Mouse (Mus musculus): Measurements from ENCODE around the gene Ntm. TPM values are rescaled to one million over a fixed set of nuclear protein-coding genes. Genes with fewer than 3 reads are reported as not detected.

Gene Ntm
- polyA plus RNA-seq, 1 experiment: not detected

DNA sequence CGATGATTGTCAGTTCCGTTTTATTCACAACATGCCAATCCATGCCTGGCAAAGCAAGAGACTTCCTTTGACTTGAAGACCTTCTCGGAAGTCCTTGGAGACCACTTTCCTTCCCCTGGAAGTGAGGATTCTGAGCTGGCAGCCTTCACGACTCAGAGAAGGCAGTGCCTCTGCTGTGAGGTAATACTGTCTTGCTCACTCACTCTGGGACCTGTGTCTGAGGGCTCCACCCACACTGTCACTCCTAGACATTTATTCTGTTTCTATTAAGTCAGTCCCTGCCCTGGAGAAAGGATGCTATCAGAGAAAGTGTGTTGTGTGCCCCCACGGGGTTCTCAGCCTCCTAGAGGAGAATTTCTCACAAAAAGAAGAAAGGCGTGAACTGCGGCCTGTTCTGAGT is 183.2 kb downstream of the Ntm start:
- no peaks in the 10 kb centered on the region for H3K79me2 ChIP-seq (ENCODE audit: control insufficient read depth, insufficient read depth)
- H3K79me3 ChIP-seq (ENCODE audit: low read depth): no peaks in the 10 kb centered on the region
- no peak overlapping the region for H3K4me3 ChIP-seq (ENCODE audit: insufficient read depth, poor library complexity, severe bottlenecking)
- H3K27me3 ChIP-seq (ENCODE audit: control insufficient read depth, insufficient read depth, insufficient read length): no peaks in the 10 kb centered on the region
- no peak overlapping the region for H3ac ChIP-seq (ENCODE audit: control insufficient read depth, insufficient read length, low read depth)
- H3K36me3 ChIP-seq (ENCODE audit: control insufficient read depth, insufficient read depth): no peaks in the 10 kb centered on the region
- no peak for TF ChIP-seq FOSL1 (IDR thresholded peaks at IDR 0.05; ENCODE audit: insufficient read depth, low read length, poor library complexity, severe bottlenecking)
- TF ChIP-seq USF1 (IDR thresholded peaks at IDR 0.05; ENCODE audit: low read depth): no peak
- no peak for TF ChIP-seq CTCF (IDR thresholded peaks at IDR 0.05; ENCODE audit: control insufficient read depth, insufficient read depth, insufficient read length)
- no peak for TF ChIP-seq CEBPB (IDR thresholded peaks at IDR 0.05; ENCODE audit: low read depth)
- no peak for TF ChIP-seq MYOD1 (IDR thresholded peaks at IDR 0.05; ENCODE audit: control insufficient read depth, insufficient read length, low read depth)
- no peak for TF ChIP-seq MYOG (IDR thresholded peaks at IDR 0.05; ENCODE audit: control insufficient read depth, extremely low read depth, insufficient read length)
- no peak for TF ChIP-seq MAX (IDR thresholded peaks at IDR 0.05)

DNA sequence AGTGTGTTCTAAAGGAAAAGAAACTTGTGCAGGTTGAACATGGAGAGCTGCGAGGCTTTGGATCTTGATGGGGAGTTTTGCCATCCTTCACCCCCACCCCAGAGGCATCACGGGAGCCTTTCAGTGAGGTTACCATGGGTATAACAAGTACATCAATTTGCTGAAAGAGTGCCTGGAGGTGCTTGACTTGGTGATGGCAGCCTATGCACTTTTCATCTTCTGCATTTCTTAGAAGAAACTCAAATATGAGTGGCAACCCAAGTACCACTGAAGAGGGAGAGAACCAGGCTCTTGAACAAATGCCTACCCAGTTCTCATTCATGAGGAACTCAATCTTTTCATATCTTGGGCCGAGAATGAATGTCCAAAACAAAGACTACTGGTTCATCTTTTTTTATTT is 186.0 kb downstream of the Ntm start:
- H3ac ChIP-seq (ENCODE audit: control insufficient read depth, insufficient read length, low read depth): no peak overlapping the region
- no peaks in the 10 kb centered on the region for H3K79me2 ChIP-seq (ENCODE audit: control insufficient read depth, insufficient read depth)
- no peak overlapping the region for H3K4me3 ChIP-seq (ENCODE audit: insufficient read depth, poor library complexity, severe bottlenecking)
- no peaks in the 10 kb centered on the region for H3K27me3 ChIP-seq (ENCODE audit: control insufficient read depth, insufficient read depth, insufficient read length)
- no peaks in the 10 kb centered on the region for H3K79me3 ChIP-seq (ENCODE audit: low read depth)
- TF ChIP-seq CTCF (IDR thresholded peaks at IDR 0.05; ENCODE audit: control insufficient read depth, insufficient read depth, insufficient read length): no peak
- no peak for TF ChIP-seq FOSL1 (IDR thresholded peaks at IDR 0.05; ENCODE audit: insufficient read depth, low read length, poor library complexity, severe bottlenecking)
- TF ChIP-seq MYOG (IDR thresholded peaks at IDR 0.05; ENCODE audit: control insufficient read depth, extremely low read depth, insufficient read length): no peak
- TF ChIP-seq MAX (IDR thresholded peaks at IDR 0.05): no peak
- TF ChIP-seq USF1 (IDR thresholded peaks at IDR 0.05; ENCODE audit: low read depth): no peak
- TF ChIP-seq MYOD1 (IDR thresholded peaks at IDR 0.05; ENCODE audit: control insufficient read depth, insufficient read length, low read depth): no peak
- TF ChIP-seq CEBPB (IDR thresholded peaks at IDR 0.05; ENCODE audit: low read depth): no peak
- H3K36me3 ChIP-seq (ENCODE audit: control insufficient read depth, insufficient read depth): no peaks in the 10 kb centered on the region

DNA sequence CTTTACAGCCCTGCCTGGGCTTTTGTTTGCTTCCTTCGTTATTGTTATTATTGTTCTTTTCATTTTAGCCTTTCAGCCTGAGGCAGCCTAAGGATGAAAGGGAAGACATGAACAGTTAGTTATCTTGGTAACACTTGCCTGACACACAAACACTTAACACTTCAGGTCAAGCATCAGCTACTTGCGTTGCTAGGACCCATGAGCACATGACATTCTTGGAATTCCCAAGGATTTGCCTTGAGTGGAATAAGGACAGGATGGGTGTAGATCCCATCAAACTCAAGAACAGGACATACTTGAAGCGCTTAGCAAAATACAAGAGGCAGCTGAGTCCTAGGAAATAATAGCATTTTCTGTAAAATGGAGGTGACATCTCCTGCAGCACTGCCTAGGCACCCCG is 186.4 kb downstream of the Ntm start:
- no peaks in the 10 kb centered on the region for H3K27me3 ChIP-seq (ENCODE audit: control insufficient read depth, insufficient read depth, insufficient read length)
- H3K36me3 ChIP-seq (ENCODE audit: control insufficient read depth, insufficient read depth): no peaks in the 10 kb centered on the region
- H3K79me2 ChIP-seq (ENCODE audit: control insufficient read depth, insufficient read depth): no peaks in the 10 kb centered on the region
- no peak overlapping the region for H3ac ChIP-seq (ENCODE audit: control insufficient read depth, insufficient read length, low read depth)
- H3K79me3 ChIP-seq (ENCODE audit: low read depth): no peaks in the 10 kb centered on the region
- TF ChIP-seq MYOG (IDR thresholded peaks at IDR 0.05; ENCODE audit: control insufficient read depth, extremely low read depth, insufficient read length): no peak
- H3K4me3 ChIP-seq (ENCODE audit: insufficient read depth, poor library complexity, severe bottlenecking): no peak overlapping the region

DNA sequence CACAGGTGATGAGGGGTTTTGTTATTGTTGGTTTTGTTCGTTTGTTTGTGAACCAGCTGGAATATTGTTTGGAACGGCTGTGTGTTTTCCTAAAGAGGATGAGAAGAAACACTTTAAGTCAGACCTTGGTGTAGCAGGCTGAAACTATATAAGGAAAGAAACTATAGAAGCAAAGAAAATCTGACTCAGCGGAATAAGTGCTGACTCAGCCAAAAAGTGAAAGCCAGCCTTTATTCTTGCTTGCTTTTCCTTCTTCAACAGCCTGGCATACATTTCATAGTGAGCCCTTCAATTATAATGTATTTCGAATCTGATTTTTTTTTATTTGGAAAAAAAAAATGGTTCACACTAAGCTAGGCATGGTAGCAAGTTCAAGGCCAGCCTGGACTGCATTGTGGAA is 186.9 kb downstream of the Ntm start:
- Histone ChIP-seq H3K79me3 (ENCODE audit: low read depth) (no peaks in the 10 kb centered on the region), H3ac (ENCODE audit: control insufficient read depth, insufficient read length, low read depth) (no peak overlapping the region), H3K4me3 (ENCODE audit: insufficient read depth, poor library complexity, severe bottlenecking) (no peak overlapping the region), H3K27me3 (ENCODE audit: control insufficient read depth, insufficient read depth, insufficient read length) (no peaks in the 10 kb centered on the region), H3K36me3 (ENCODE audit: control insufficient read depth, insufficient read depth) (no peaks in the 10 kb centered on the region), H3K79me2 (ENCODE audit: control insufficient read depth, insufficient read depth) (no peaks in the 10 kb centered on the region)
- TF ChIP-seq USF1 (IDR thresholded peaks at IDR 0.05; ENCODE audit: low read depth) (no peak), MYOD1 (IDR thresholded peaks at IDR 0.05; ENCODE audit: control insufficient read depth, insufficient read length, low read depth) (no peak), FOSL1 (IDR thresholded peaks at IDR 0.05; ENCODE audit: insufficient read depth, low read length, poor library complexity, severe bottlenecking) (no peak), MYOG (IDR thresholded peaks at IDR 0.05; ENCODE audit: control insufficient read depth, extremely low read depth, insufficient read length) (no peak), CTCF (IDR thresholded peaks at IDR 0.05; ENCODE audit: control insufficient read depth, insufficient read depth, insufficient read length) (no peak), MAX (IDR thresholded peaks at IDR 0.05) (no peak), CEBPB (IDR thresholded peaks at IDR 0.05; ENCODE audit: low read depth) (no peak)

DNA sequence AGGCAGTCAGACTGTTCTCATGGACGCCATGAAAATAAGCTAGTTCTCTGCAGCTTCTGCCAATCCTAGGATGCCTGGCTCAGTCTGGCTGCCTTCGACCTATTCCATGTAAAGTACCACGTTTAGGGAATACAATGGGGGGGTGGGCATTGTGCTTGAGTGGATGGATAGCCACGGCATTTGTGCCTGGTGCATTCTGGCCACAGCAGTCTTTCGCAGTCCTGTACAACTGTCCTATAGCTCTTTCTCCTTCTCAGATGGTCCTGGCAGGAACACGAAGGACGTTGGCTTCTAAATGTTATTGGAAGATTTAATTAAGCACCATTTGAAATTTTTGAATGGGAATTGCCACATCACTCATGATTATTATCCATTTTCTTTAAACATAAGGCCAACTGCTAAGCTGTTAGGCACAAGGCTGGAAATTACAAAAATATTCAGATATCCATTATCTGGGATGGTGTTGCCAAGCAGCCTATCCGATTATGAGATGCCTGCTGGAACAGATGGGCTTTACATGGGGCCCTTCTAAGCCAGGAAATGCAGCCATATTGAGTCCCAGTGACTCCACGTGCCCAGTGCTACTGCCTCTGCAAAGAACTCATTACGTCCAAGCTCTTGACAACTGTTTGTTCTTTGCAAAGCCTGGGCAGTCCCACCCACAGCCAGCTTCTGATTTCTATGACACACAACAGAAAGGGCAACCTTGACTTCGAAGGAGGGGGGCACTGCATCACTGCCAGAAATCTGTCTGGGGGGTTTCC is 190.1 kb downstream of the Ntm start:
- Histone ChIP-seq H3K27me3 (ENCODE audit: control insufficient read depth, insufficient read depth, insufficient read length) (no peaks in the 10 kb centered on the region), H3K36me3 (ENCODE audit: control insufficient read depth, insufficient read depth) (no peaks in the 10 kb centered on the region)

DNA sequence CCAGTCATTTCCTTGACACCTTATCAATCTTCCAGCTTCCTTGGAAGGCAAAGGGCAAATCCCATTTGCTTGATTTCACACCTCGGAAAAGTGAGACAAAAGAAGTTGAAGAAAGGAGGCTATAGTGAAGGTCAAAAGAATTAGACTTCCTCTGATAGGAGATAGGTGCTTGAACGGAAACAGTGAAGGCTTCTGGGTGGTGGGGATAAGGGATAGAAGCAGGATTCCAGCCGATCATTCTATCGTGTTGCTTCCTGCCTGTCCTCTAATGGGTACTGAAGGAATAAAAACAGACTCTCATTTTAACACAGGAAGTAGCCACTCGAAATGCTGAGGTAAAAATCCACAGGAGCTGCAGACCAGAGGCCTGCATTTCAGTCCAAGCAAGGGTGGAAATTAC is 191.1 kb downstream of the Ntm start:
- no peak overlapping the region for H3K4me3 ChIP-seq (ENCODE audit: insufficient read depth, poor library complexity, severe bottlenecking)
- no peaks in the 10 kb centered on the region for H3K79me2 ChIP-seq (ENCODE audit: control insufficient read depth, insufficient read depth)
- H3K36me3 ChIP-seq (ENCODE audit: control insufficient read depth, insufficient read depth): no peaks in the 10 kb centered on the region
- no peaks in the 10 kb centered on the region for H3K27me3 ChIP-seq (ENCODE audit: control insufficient read depth, insufficient read depth, insufficient read length)
- TF ChIP-seq CEBPB (IDR thresholded peaks at IDR 0.05; ENCODE audit: low read depth) (no peak), FOSL1 (IDR thresholded peaks at IDR 0.05; ENCODE audit: insufficient read depth, low read length, poor library complexity, severe bottlenecking) (no peak), MAX (IDR thresholded peaks at IDR 0.05) (no peak), USF1 (IDR thresholded peaks at IDR 0.05; ENCODE audit: low read depth) (no peak), MYOG (IDR thresholded peaks at IDR 0.05; ENCODE audit: control insufficient read depth, extremely low read depth, insufficient read length) (no peak), MYOD1 (IDR thresholded peaks at IDR 0.05; ENCODE audit: control insufficient read depth, insufficient read length, low read depth) (no peak), CTCF (IDR thresholded peaks at IDR 0.05; ENCODE audit: control insufficient read depth, insufficient read depth, insufficient read length) (no peak)
- no peaks in the 10 kb centered on the region for H3K79me3 ChIP-seq (ENCODE audit: low read depth)
- H3ac ChIP-seq (ENCODE audit: control insufficient read depth, insufficient read length, low read depth): no peak overlapping the region

More for the DNA sequence above, 190.1 kb downstream of the Ntm start:
- no peak overlapping the region for H3ac ChIP-seq (ENCODE audit: control insufficient read depth, insufficient read length, low read depth)
- TF ChIP-seq MYOD1 (IDR thresholded peaks at IDR 0.05; ENCODE audit: control insufficient read depth, insufficient read length, low read depth) (no peak), CTCF (IDR thresholded peaks at IDR 0.05; ENCODE audit: control insufficient read depth, insufficient read depth, insufficient read length) (no peak), FOSL1 (IDR thresholded peaks at IDR 0.05; ENCODE audit: insufficient read depth, low read length, poor library complexity, severe bottlenecking) (no peak), CEBPB (IDR thresholded peaks at IDR 0.05; ENCODE audit: low read depth) (no peak)
- H3K79me2 ChIP-seq (ENCODE audit: control insufficient read depth, insufficient read depth): no peaks in the 10 kb centered on the region
- no peak overlapping the region for H3K4me3 ChIP-seq (ENCODE audit: insufficient read depth, poor library complexity, severe bottlenecking)
- H3K79me3 ChIP-seq (ENCODE audit: low read depth): no peaks in the 10 kb centered on the region

All from C2C12 (cell line).